Mouse (Mus musculus): ENCODE data around the gene Trmt112. TPM values are rescaled to one million over a fixed set of nuclear protein-coding genes. Genes with fewer than 3 reads are reported as not detected.

Gene Trmt112
- polyA plus RNA-seq (2012; rRNA removed; ENCODE audit: low replicate concordance), result 47.0 and 71.7 TPM in 2 replicates

GRCm38 (mm10) chr19:6909507-6910289, at the start of gene Trmt112, which contains the start of gene Prdx5:
Gene Trmt112 (plus strand): TSS chr19:6909698.
Gene Prdx5 (minus strand): TSS chr19:6910106.

GRCm38 (mm10) chr19:6921647-6922567, 12.4 kb downstream of the Trmt112 start, which contains the start of gene Esrra:
Gene Esrra (minus strand): TSS chr19:6921813.

GRCm38 (mm10) chr19:6925307-6925573, 15.7 kb downstream of the Trmt112 start, which contains the start of gene Catsperz:
Gene Catsperz (minus strand): TSS chr19:6925380.

GRCm38 (mm10) chr19:6934195-6934977, 24.9 kb downstream of the Trmt112 start, which contains the start of gene Kcnk4:
Gene Kcnk4 (minus strand): TSS chr19:6934515.

GRCm38 (mm10) chr19:6941372-6942248, 32.1 kb downstream of the Trmt112 start, which contains the start of gene Bad:
Gene Bad (plus strand): TSS chr19:6941861.

GRCm38 (mm10) chr19:6942249-6942691, 32.8 kb downstream of the Trmt112 start, which contains the start of gene Gpr137:
Gene Gpr137 (minus strand): TSS chr19:6942480.

Other genes with a start within 250 kb of the Trmt112 start
- 40.3 and 55.5 TPM in 2 replicates for gene Rps6ka4, start 69.1 kb upstream of the Trmt112 start, polyA plus RNA-seq (2012; rRNA removed; ENCODE audit: low replicate concordance)
- gene Ccdc88b, start 51.5 kb upstream of the Trmt112 start, polyA plus RNA-seq (2012; rRNA removed; ENCODE audit: low replicate concordance), result 28.0 and 29.4 TPM in 2 replicates
- 173 and 198 TPM in 2 replicates for gene Prdx5, start 408 bp downstream of the Trmt112 start, polyA plus RNA-seq (2012; rRNA removed; ENCODE audit: low replicate concordance)
- 295 and 547 TPM in 2 replicates for gene Esrra, start 12.1 kb downstream of the Trmt112 start, polyA plus RNA-seq (2012; rRNA removed; ENCODE audit: low replicate concordance)
- not detected in 2 replicates for gene Catsperz, start 15.7 kb downstream of the Trmt112 start, polyA plus RNA-seq (2012; rRNA removed; ENCODE audit: low replicate concordance)
- not detected in 2 replicates for gene Kcnk4, start 24.8 kb downstream of the Trmt112 start, polyA plus RNA-seq (2012; rRNA removed; ENCODE audit: low replicate concordance)
- 87.2 and 152 TPM in 2 replicates for gene Bad, start 32.2 kb downstream of the Trmt112 start, polyA plus RNA-seq (2012; rRNA removed; ENCODE audit: low replicate concordance)
- gene Gpr137, start 32.8 kb downstream of the Trmt112 start, polyA plus RNA-seq (2012; rRNA removed; ENCODE audit: low replicate concordance), result 116 and 165 TPM in 2 replicates
- gene Ppp1r14b, start 65.3 kb downstream of the Trmt112 start, polyA plus RNA-seq (2012; rRNA removed; ENCODE audit: low replicate concordance), result 114 and 131 TPM in 2 replicates
- gene Plcb3, start 66.8 kb downstream of the Trmt112 start, polyA plus RNA-seq (2012; rRNA removed; ENCODE audit: low replicate concordance), result 470 and 523 TPM in 2 replicates
- 26.0 and 27.9 TPM in 2 replicates for gene Fkbp2, start 70.8 kb downstream of the Trmt112 start, polyA plus RNA-seq (2012; rRNA removed; ENCODE audit: low replicate concordance)
- gene Vegfb, start 78.0 kb downstream of the Trmt112 start, polyA plus RNA-seq (2012; rRNA removed; ENCODE audit: low replicate concordance), result 28.2 and 41.3 TPM in 2 replicates
- 35.7 and 47.7 TPM in 2 replicates for gene Dnajc4, start 82.9 kb downstream of the Trmt112 start, polyA plus RNA-seq (2012; rRNA removed; ENCODE audit: low replicate concordance)
- gene Nudt22, start 86.4 kb downstream of the Trmt112 start, polyA plus RNA-seq (2012; rRNA removed; ENCODE audit: low replicate concordance), result 44.2 and 67.5 TPM in 2 replicates
- 8.4 and 10.9 TPM in 2 replicates for gene Trpt1, start 86.4 kb downstream of the Trmt112 start, polyA plus RNA-seq (2012; rRNA removed; ENCODE audit: low replicate concordance)
- gene Fermt3, start 109.8 kb downstream of the Trmt112 start, polyA plus RNA-seq (2012; rRNA removed; ENCODE audit: low replicate concordance), result 8.8 and 17.2 TPM in 2 replicates
- gene Stip1, start 130.3 kb downstream of the Trmt112 start, polyA plus RNA-seq (2012; rRNA removed; ENCODE audit: low replicate concordance), result 15.1 and 19.1 TPM in 2 replicates
- 39.6 and 55.8 TPM in 2 replicates for gene Macrod1, start 147.1 kb downstream of the Trmt112 start, polyA plus RNA-seq (2012; rRNA removed; ENCODE audit: low replicate concordance)
- gene Flrt1, start 196.0 kb downstream of the Trmt112 start, polyA plus RNA-seq (2012; rRNA removed; ENCODE audit: low replicate concordance), result 0.05 and 0.15 TPM in 2 replicates